Mouse (Mus musculus) adrenal gland, postnatal 36 days (tissue): ENCODE data around the gene Chmp3. TPM values are rescaled to one million over a fixed set of nuclear protein-coding genes. Genes with fewer than 3 reads are reported as not detected.

Experiments
- DNase-seq, 2 experiments: peaks; one replicate each; pipeline ENCODE4 v3.0.0; 2021; ENCODE audit warnings: mixed read lengths in 1 of 2
- total RNA-seq, 2 experiments: library from RNA; stranded (reverse); gene quantifications; 2 replicates each; pipeline ENCODE4 v1.2.3; 2021

Chmp3 gene
- total RNA-seq, 2 experiments from 2014 or later = 121 to 126 TPM

GRCm38 (mm10) chr6:71608994-71609393, 65.4 kb downstream of the Chmp3 start:
- DNase-seq = peak in 1 of 2 experiments; percentile 22

- DNase-seq = no peak
These were observed 66.4 kb downstream of the Chmp3 start for GRCm38 (mm10) chr6:71609968-71610367.

GRCm38 (mm10) chr6:71613225-71613624, 69.6 kb downstream of the Chmp3 start:
- DNase-seq = no peak

- DNase-seq = peak; percentile 4 to 11
These were observed 73.4 kb downstream of the Chmp3 start for GRCm38 (mm10) chr6:71616959-71617358.

GRCm38 (mm10) chr6:71621551-71621950, 78.0 kb downstream of the Chmp3 start:
- peak; percentile 10 to 22 for DNase-seq

- DNase-seq = peak; percentile 36 to 62
These were observed 78.4 kb downstream of the Chmp3 start for GRCm38 (mm10) chr6:71621981-71622380.

GRCm38 (mm10) chr6:71624723-71625122, 81.1 kb downstream of the Chmp3 start:
- no peak for DNase-seq

- DNase-seq = no peak
These were observed 82.4 kb downstream of the Chmp3 start for GRCm38 (mm10) chr6:71625984-71626383.

- no peak for DNase-seq
These were observed 83.7 kb downstream of the Chmp3 start for GRCm38 (mm10) chr6:71627325-71627724.

- no peak for DNase-seq
These were observed 87.6 kb downstream of the Chmp3 start for GRCm38 (mm10) chr6:71631196-71631595.

- DNase-seq = peak; percentile 62 to 72
These were observed 88.3 kb downstream of the Chmp3 start for GRCm38 (mm10) chr6:71631706-71632461.

Other genes with a start within 250 kb of the Chmp3 start
- under 1 TPM in 1 of 2 experiments, not detected in 1; 0.20 TPM for gene Smyd1, start 221.6 kb upstream of the Chmp3 start, total RNA-seq
- under 1 TPM; 0.23 to 0.26 TPM for gene Cd8b1, start 221.0 kb upstream of the Chmp3 start, total RNA-seq
- not detected for gene Cd8a, start 170.4 kb upstream of the Chmp3 start, total RNA-seq
- 10 to 100 TPM; 75.6 to 93.1 TPM for gene Rmnd5a, start 103.2 kb upstream of the Chmp3 start, total RNA-seq
- gene Rnf103, start 49.9 kb upstream of the Chmp3 start, total RNA-seq = 10 to 100 TPM; 37.1 to 37.6 TPM
- gene Kdm3a, start 89.2 kb downstream of the Chmp3 start, total RNA-seq = 10 to 100 TPM; 29.7 to 31.3 TPM
- 1 to 10 TPM; 5.0 to 7.1 TPM for gene Reep1, start 163.8 kb downstream of the Chmp3 start, total RNA-seq